Mouse (Mus musculus) gastrocnemius, postnatal 10 days (tissue): ENCODE results near the gene Rictor. TPM values are rescaled to one million over a fixed set of nuclear protein-coding genes. Genes with fewer than 3 reads are reported as not detected.
"Not testable (repeated sequence)": the region's sequence is repeated elsewhere in the genome, so short reads cannot be mapped to it uniquely, and the experiment has no call there.

Experiments used
- DNase-seq: peaks from one replicate; pipeline ENCODE4 v3.0.0; 2021; ENCODE audit warnings: mixed read lengths
- total RNA-seq, 2 experiments: library from RNA; stranded (reverse); gene quantifications; 2 replicates each; pipeline ENCODE4 v1.2.3; 2021

The Rictor gene
- total RNA-seq, 2 experiments from 2014 or later = 11.0 to 14.5 TPM

DNA sequence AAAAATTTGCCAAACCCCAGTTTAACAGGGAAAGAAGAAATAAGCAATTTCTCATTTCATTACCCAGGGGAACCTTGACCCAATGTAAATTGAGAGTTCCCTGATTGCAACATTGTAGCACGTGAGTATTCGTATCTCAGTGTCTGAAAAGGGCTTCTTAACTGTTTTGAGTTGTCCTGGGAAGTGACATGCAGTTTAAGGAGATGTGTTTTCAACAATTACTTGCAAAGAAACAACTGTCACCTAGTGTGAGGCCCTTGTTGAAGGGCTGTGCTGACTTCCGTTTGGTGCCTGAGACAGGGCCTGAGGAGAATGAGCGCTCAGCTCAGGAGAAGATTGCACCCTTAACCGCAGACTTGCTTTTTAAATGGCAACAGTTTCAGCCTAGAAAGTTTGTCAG is 24.9 kb downstream of the Rictor start:
- no peak for DNase-seq

DNA sequence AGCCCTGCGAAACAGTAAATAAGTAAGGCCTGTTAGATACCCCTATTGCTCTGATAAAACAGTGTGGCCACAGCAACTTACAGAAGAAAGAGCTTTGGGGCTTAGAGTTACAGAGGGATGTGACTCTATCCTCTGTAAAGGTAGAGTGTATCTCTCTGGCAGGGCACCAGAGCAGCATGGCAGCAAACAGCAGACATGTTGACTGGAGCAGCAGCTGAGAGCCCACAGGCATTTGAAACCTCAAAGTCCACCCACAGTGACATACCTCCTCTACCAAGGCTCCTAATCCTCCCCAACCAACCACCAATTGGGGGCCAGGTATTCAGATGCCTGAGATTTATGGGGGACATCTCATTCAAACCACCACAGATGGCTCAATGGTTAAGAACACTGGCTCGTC is 31.0 kb downstream of the Rictor start:
- DNase-seq = no peak

DNA sequence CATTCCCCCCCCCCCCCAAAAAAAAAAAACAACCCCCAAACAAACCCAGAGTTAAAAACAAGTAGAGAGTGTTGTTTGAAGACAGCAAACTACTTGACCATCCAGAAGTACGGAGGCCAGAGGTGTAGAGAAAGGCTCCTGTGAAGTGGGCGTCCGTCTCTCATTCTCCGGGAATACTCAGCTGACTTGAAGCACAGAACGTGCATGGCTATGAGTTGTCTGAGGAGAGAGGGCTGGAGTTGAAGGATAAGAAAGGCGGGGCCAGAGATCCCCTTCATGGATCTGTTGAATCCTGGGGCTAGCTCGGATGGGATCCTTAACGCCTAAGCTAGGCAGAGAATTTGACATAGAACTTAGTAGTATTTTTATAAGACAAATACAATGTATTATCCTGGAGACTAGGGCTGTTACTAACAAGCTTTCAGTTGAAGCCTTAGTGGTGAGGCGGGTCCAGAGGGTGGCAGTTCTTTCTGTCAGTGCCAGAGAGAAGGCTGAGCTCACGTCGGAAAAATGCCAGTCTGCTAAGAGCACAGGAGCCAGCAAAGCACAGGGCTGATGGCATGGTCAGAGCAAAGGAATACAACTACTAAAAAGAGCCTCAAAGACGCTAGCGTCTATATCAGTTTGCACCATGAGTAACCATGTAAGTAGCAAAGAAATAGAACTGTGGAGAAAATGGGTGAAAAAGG is 34.3 kb downstream of the Rictor start:
- peak; percentile 17 for DNase-seq

DNA sequence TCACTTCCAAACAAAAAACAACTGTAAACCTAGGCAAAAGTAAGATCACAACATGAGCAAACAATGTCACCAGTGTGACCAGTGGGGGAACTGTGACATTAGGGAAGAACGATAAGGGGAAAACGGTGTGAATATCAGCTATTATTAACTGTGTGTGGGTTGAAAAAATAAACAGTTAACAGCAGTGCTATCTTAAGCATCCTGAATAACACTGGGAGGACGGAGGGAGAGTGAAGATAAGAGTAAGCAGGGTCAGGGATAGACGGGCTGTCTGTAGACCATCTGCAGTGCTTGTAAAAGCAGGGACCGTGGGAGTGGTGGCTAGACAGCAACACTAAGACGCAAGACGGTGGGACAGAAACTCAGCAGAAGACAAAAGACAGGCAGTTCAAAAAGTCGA is 35.5 kb downstream of the Rictor start:
- DNase-seq = no peak

DNA sequence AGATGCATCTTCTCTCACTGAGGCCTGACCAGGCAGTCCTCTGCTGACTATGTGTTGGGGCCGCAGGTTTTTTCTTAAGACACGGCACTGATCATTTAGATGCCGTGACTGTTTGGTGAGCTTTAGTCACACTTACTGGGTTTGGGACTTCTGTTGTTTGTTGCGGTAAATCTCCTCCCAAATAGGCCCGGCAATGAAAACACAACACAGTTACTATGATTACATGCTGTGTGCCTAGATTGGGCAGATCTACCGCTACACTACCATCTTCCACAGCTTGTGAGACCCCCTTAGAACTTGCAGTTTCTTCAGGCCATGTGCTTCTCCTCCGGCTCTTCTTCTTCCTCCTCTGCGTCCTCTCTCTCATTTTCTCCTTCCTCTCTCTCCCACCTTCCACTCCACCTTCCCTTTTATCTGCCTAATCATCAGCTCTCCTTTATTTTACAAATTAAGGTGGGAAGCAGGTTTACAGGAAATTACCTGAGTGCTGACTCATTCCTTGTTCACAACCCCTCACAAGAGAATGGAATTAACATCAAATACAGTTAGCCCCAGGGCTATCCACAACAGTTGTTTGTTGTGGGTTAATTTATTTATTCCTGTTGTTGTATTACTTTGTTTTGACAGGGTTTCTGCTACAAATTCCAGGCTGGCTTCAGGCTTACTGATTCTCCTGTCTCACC is 38.3 kb downstream of the Rictor start:
- DNase-seq = not testable (repeated sequence)

DNA sequence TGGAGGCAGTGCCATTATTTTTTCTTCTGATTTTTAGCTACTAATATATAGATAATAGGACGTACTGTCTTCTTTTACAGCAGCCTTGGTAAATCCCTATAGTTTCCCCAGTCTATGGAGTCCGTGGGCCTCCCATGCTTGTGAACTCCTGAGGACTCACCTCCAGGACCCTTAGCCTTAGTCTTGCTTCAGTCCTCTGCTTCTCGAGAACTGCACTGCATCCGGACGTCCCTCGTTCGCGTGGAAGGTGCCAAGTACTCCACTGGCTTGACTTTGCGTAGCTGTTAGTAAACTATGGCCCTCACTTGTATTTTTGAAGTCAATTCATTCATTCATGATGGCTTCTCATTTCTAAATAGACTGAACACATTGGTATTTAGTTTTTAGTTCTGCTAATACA is 38.8 kb downstream of the Rictor start:
- no peak for DNase-seq

DNA sequence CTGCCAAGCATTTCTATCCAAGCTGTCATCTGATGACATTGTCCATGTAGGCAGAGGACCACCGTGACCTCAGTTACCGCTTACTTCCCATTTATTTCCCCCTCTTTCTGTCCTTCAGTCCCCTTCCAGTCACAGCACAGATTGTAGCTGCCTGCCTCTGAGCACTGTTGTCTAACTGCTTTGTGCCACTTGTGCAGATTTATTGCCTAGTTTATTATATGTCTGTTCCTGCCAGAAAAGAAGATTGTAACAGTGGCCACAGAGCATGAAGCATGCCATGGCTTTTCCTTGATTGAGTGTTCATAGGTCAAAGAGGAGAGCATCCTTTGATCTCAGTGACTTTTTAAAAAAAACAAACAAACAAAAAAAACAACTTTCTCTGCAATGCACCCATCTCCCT is 46.2 kb downstream of the Rictor start:
- no peak for DNase-seq

DNA sequence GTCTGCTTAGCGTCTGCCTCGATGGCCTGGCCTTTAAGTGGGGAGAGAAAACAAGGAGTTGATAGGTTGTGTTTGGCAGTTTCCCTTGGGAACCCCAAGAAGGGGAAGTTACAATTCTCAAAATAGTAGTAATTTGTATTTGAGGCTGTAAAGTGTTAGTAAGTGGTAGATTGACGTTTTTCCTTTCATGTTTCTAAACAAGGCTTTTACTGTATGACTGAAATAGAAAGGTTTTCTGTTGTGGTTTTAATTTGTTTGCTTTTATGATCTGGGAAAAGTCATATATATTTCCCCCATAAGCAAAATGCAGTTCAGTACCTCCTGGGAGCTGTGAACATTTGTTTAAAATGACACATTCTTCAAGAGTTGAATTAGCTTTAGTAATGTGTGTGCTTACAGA is 64.1 kb downstream of the Rictor start:
- no peak for DNase-seq

DNA sequence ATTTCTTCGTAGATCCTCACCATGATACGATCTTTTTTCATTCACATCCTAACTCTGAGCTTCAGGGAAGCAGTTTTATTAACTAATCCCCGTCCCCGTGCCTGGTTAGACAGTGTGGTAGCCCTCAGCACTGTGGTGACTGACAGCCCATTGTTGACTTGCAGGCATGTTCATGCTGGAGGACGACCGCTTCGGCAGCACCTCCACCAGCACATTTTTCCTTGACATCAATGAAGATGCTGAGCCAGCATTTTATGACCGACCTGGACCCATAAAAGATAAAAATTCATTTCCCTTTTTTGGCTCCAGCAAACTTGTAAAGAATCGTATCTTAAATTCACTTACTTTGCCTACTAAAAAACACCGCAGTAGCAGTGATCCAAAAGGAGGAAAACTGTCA is 78.0 kb downstream of the Rictor start:
- DNase-seq = no peak

DNA sequence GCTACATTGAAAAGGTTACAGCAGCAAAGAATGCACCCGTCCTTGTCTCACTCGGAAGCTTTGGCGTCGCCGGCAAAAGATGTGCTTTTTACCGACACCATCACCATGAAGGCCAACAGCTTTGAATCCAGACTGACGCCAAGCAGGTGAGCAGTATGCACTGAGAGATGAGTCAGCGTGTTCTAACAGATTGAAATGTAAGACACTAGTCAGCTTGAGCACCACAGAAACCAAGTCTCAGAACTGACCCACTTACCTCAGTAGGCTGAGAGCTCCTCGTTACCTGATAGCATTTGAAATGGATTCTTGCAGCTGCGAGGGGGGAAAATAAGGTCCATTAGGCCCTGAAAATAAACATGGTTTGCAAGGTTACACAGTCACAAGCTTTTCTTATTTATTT is 79.1 kb downstream of the Rictor start:
- DNase-seq = no peak

DNA sequence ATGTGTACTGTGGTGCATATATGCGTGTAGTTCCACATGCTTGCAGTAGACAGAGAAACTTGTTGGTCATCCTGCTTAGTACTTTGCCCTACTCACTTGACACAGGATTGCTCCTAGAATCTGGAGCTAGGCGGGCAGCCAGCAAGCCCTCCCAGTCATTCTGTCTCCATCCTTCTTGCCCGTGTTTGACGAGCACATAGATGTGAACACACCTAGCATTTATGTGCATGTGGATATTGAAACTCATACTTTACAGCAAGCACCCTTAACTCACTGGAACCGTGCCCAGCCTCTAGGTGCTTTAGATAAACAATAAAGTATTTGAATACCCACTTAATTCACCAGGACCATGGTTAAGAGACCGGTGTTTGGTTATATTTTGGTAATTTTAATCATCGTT is 81.8 kb downstream of the Rictor start:
- no peak for DNase-seq

DNA sequence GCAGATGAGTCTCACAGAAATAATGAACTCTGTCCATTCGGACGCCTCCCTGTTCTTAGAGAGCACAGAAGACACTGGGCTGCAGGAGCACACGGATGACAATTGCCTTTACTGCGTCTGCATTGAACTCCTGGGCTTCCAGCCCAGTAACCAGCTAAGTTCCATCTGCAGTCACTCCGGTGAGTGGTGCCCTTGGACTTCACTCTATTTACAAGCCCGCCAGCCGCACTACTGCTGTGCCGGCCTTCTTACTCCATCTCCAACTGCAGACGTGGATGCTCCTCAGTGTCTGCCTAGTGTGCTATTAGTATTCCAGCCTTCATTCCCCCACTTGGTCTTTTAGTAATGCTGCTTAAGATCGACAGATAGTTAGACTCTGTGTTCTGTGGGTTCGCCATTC is 83.5 kb downstream of the Rictor start:
- DNase-seq = no peak

DNA sequence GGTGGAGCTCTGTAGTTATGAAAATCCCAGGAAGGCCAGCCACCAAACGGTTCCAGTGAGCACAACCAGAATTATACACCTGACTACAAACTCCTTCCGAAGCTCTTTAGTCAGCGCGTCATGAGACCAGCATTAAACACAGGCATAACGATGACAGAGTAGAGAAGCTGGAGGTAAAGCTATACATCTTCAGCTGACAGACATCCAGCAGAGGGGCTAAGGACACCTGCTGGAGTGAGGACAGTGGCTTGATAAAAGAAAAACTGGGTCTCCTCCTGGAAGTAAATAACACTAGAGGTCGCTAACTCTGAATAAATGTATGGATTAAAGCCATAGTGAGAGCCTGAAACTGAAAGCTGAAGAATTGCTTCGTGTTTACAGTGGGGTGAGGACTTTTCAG is 84.7 kb downstream of the Rictor start:
- no peak for DNase-seq

DNA sequence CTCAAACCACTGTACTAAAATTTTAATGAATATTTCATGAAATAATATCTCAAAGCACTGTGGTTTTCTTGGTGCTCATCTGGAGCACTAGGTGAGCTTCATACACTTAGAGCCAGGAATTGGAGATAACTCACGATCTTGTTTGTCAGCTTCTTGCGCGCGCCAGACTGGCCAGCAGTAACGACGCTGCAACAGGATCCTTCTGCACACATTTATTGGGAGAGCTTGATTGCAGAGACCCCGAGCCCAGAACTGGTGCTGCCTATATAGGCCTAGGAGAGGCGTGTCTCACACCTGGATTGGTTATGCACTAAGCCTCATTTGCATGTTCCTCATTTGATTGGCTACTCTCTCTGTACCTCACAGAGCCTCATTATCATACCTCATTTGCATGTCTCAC is 93.0 kb downstream of the Rictor start:
- not testable (repeated sequence) for DNase-seq

DNA sequence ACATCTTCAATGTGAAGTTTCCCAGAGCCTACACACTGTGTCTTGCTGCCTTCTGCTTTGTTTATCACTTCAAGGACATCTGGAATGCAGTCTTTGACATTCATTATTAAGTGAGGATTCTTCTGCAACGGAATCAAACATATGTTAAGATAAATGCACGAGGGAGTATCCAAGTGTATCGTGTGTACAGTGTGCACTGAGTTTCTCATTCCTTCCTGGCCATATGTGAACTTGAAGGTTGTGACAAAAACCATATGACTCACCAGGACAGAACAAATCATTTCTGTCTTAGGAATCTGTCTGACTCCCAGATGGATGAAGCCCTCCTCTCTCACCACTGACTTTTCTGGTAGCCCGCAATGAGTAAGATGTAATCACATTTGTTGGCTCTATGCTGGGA is 107.6 kb downstream of the Rictor start:
- no peak for DNase-seq

DNA sequence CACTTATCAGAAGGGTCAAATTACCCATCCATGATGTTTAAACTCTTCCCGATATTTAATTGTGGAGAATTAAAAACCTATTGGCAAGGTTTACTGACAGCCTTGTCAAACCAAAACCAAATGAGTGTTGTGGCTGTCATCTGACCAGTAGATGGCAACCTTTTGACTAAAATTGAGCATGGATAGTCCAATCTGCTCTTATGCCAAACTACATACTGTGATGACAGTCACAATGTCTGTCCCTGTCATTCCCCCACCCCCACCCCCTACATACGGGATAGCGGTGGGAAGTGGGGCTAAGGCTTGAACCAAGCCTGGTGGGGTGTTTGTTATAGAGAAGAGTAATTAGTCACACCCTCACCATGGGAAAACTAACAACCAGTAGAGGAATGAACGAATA is 132.0 kb downstream of the Rictor start:
- no peak for DNase-seq

DNA sequence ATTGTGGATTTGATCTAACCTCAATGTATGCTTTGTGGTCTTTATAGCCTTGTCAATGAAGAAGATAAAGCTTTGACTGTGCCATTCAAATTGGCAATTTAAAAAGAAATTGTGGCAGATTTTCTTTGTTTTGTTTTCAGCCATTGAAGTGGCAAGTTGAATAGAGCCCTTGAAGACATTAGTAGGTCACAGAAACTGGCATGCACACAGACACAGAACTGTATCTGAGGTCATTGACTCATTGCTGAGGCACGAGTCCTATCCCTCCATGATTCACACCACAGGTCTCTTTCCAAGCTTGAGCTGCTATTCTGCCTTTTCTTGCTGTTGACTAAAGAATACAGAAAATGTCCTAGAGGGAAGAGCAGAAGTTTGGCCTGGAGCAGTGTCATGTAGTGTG is 141.7 kb downstream of the Rictor start:
- DNase-seq = no peak

Other genes starting within 250 kb of the Rictor start
- gene Fyb, start 185.5 kb upstream of the Rictor start, total RNA-seq = 1 to 10 TPM; 3.7 to 4.3 TPM
- 1 to 10 TPM; 5.5 to 7.5 TPM for gene Osmr, start 166.6 kb downstream of the Rictor start, total RNA-seq